Mouse (Mus musculus) stomach, postnatal 0 days (tissue): ENCODE results near the gene Sept7. TPM values are rescaled to one million over a fixed set of nuclear protein-coding genes. Genes with fewer than 3 reads are reported as not detected.
"Not testable (repeated sequence)": the region's sequence is repeated elsewhere in the genome, so short reads cannot be mapped to it uniquely, and the experiment has no call there.

Source experiments
- ATAC-seq: fragments of 200-750 bp; cut with Nextera tagmentation; 2 replicates; pipeline ENCODE4 v1.8.0; 2017; ENCODE audit not compliant: low FRiP score, low TSS enrichment
- DNase-seq: peaks from one replicate; pipeline ENCODE4 v3.0.0-alpha.2; 2016; ENCODE audit warnings: low spot score
- H3K27ac ChIP-seq: fragments of 300-500 bp; sonication (generic); replicated peaks from 2 replicates; pipeline ENCODE4 v1.5.1; 2014; ENCODE audit warnings: mild to moderate bottlenecking, control low read depth
- H3K27me3 ChIP-seq: fragments of 300-500 bp; sonication (generic); 2 replicates; pipeline ENCODE4 v1.6.1; 2014; ENCODE audit warnings: low read length; ENCODE audit not compliant: control insufficient read depth, insufficient read depth
- H3K36me3 ChIP-seq: fragments of 300-500 bp; sonication (generic); 2 replicates; pipeline ENCODE4 v1.6.1; 2014; ENCODE audit warnings: low read length, mixed read lengths; ENCODE audit not compliant: control insufficient read depth, insufficient read depth
- H3K4me1 ChIP-seq: fragments of 300-500 bp; sonication (generic); replicated peaks from 2 replicates; pipeline ENCODE4 v1.6.1; 2014; ENCODE audit warnings: antibody characterized with exemption; ENCODE audit not compliant: control insufficient read depth, insufficient read depth
- H3K4me2 ChIP-seq: fragments of 300-500 bp; sonication (generic); replicated peaks from 2 replicates; pipeline ENCODE4 v1.6.1; 2014; ENCODE audit warnings: low read depth, mild to moderate bottlenecking, control low read depth, moderate library complexity
- H3K4me3 ChIP-seq: fragments of 300-500 bp; sonication (generic); 2 replicates; pipeline ENCODE4 v1.5.1; 2014; ENCODE audit warnings: low read depth, low read length, control low read depth
- H3K9ac ChIP-seq: fragments of 300-500 bp; sonication (generic); 2 replicates; pipeline ENCODE4 v1.6.1; 2014; ENCODE audit warnings: mild to moderate bottlenecking, low read length, control low read depth, mixed read lengths
- H3K9me3 ChIP-seq: fragments of 300-500 bp; sonication (generic); 2 replicates; pipeline ENCODE4 v1.6.1; 2016; ENCODE audit warnings: low read length; ENCODE audit not compliant: control insufficient read depth
- CTCF ChIP-seq: IDR thresholded peaks from 2 replicates; pipeline ENCODE4 v1.5.1; 2016; ENCODE audit warnings: antibody characterized with exemption, low read depth, mild to moderate bottlenecking, moderate library complexity
- EP300 ChIP-seq: optimal IDR thresholded peaks from 2 replicates; pipeline ENCODE3; 2016; ENCODE audit warnings: antibody characterized with exemption
- WGBS: fragments of 180-500 bp; shearing (Covaris S2); extraction: QIAGEN DNeasy Blood & Tissue Kit; methylation state at CpG from one replicate; pipeline ENCODE4 v1.1.7; 2014; 5-methylcytosine and 5-hydroxymethylcytosine counted together
- polyA plus RNA-seq: library from polyadenylated mRNA; unstranded; fragments of >200 nt; fragmentation: Nextera tagmentation; extraction: Ambion mirVana; gene quantifications from 2 replicates; pipeline ENCODE4 v1.2.1, GENCODE M21; 2015

Sept7 gene
- polyA plus RNA-seq, 1 experiment from 2014 or later: 175 TPM

- Histone ChIP-seq H3K9ac (no peak overlapping the region), H3K4me3 (no peak overlapping the region), H3K4me1 (no peaks in the 10 kb centered on the region), H3K36me3 (peaks cover 5% of the 10 kb centered on the region; the same call in 1 of the 2 replicates), H3K4me2 (no peak overlapping the region), H3K9me3 (no peaks in the 10 kb centered on the region), H3K27ac (no peak overlapping the region), H3K27me3 (no peaks in the 10 kb centered on the region)
- peak; percentile 85 for TF ChIP-seq CTCF
- TF ChIP-seq EP300: no peak
- 62% methylated on average over 1 of the region's 1 CpGs for WGBS
- ATAC-seq: peak; percentile 74
- no peak for DNase-seq
Measured at GRCm38 (mm10) chr9:25309505-25310182, 57.4 kb downstream of the Sept7 start.

- Histone ChIP-seq H3K27me3 (no peaks in the 10 kb centered on the region), H3K27ac (no peak overlapping the region), H3K4me2 (no peak overlapping the region), H3K9ac (no peak overlapping the region), H3K36me3 (no peaks in the 10 kb centered on the region), H3K4me1 (no peaks in the 10 kb centered on the region), H3K9me3 (no peaks in the 10 kb centered on the region), H3K4me3 (no peak overlapping the region)
- ATAC-seq: no peak
- DNase-seq: no peak
- TF ChIP-seq EP300 (no peak), CTCF (no peak)
- 53% methylated on average over 4 of the region's 4 CpGs for WGBS
Measured at GRCm38 (mm10) chr9:25314304-25314703, 62.1 kb downstream of the Sept7 start.

- no peak overlapping the region for H3K4me3 ChIP-seq
- peak; percentile 74 for DNase-seq
- no peaks in the 10 kb centered on the region for H3K27me3 ChIP-seq
- H3K4me2 ChIP-seq: no peak overlapping the region
- H3K9ac ChIP-seq: no peak overlapping the region
- no peaks in the 10 kb centered on the region for H3K9me3 ChIP-seq
- peak; percentile 85 for ATAC-seq
- no peak overlapping the region for H3K27ac ChIP-seq
- no peak for TF ChIP-seq EP300
- TF ChIP-seq CTCF: peak; percentile 87
- WGBS: 45% methylated on average over 4 of the region's 4 CpGs
- no peaks in the 10 kb centered on the region for H3K4me1 ChIP-seq
- no peaks in the 10 kb centered on the region for H3K36me3 ChIP-seq
Measured at GRCm38 (mm10) chr9:25317827-25318505, 65.7 kb downstream of the Sept7 start.

- WGBS: 76% methylated on average over 6 of the region's 6 CpGs
- H3K27me3 ChIP-seq: not testable (repeated sequence)
Measured at GRCm38 (mm10) chr9:25319676-25320075, 67.4 kb downstream of the Sept7 start.

GRCm38 (mm10) chr9:25327727-25328370, 75.6 kb downstream of the Sept7 start:
- Histone ChIP-seq H3K4me2 (no peak overlapping the region), H3K36me3 (no peaks in the 10 kb centered on the region), H3K4me1 (no peaks in the 10 kb centered on the region), H3K9me3 (no peaks in the 10 kb centered on the region), H3K9ac (no peak overlapping the region), H3K4me3 (no peak overlapping the region), H3K27me3 (no peaks in the 10 kb centered on the region), H3K27ac (no peak overlapping the region)
- no peak for TF ChIP-seq EP300
- no peak for TF ChIP-seq CTCF
- ATAC-seq: no peak
- WGBS: 75% methylated on average over 4 of the region's 4 CpGs
- DNase-seq: no peak

More at GRCm38 (mm10) chr9:25319676-25320075, 67.4 kb downstream of the Sept7 start:
- not testable (repeated sequence) for H3K27ac ChIP-seq, H3K9me3 ChIP-seq, H3K9ac ChIP-seq, ATAC-seq, H3K4me1 ChIP-seq, H3K36me3 ChIP-seq, DNase-seq, H3K4me3 ChIP-seq, H3K4me2 ChIP-seq
